Comparison of ENCODE assay signal across 8 mouse cellular contexts in the genomic region with DNA sequence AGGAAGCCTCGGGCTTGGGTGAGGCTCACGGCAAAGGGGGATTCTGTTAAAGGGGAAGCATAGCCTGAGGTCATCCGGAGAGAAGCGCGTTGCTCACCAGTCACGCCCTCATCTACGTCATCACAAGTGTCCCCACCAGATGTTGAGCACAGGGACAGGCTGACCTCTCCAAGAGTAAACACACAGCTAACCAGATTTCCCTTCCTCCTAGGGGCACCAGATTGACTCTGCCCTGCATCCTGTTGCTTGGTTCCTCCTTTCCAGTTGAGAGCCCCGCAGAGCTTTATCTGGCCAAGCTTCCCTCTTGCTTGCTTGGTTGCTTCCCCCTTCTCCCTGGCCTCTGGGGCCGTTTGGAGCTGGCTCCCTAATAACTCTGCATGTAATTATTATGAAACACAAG.
DNase-seq lines count a peak whose midpoint lies in the region; ATAC-seq lines count a peak whose summit lies in the region.

No protein-coding gene starts in this region.

- peak; percentile 9 to 42 for DNase-seq in adrenal gland, adult (ENCODE audit: inconsistent age in 2 of 2, low spot score in 1 of 2)
- no peak for DNase-seq in adrenal gland, postnatal 4 days (ENCODE audit: low spot score in 2 of 2)
- DNase-seq in urinary bladder, postnatal 36 days (ENCODE audit: low spot score in 2 of 2), result peak; percentile 6 to 7
- no peak for DNase-seq in urinary bladder, adult 2 months (ENCODE audit: low spot score)
- DNase-seq in kidney, postnatal 36 days, result peak; percentile 7 to 17
- DNase-seq in yolk sac, embryonic 10.5 days (ENCODE audit: low spot score), result peak; percentile 2
- DNase-seq in Muller cell, postnatal 12 days (ENCODE audit: inconsistent ontology term), result no peak

- no peak for ATAC-seq in CD4-positive, CD25-positive, alpha-beta regulatory T cell, adult 4 months

Comparison
In these comparisons a context has a peak if more than half of its experiments do, and no peak if none do; other contexts are left out.
1. DNase-seq: peak in adrenal gland, adult (2 of 2), urinary bladder, postnatal 36 days (2 of 2), kidney, postnatal 36 days (2 of 2) and yolk sac, embryonic 10.5 days (single experiment); none in adrenal gland, postnatal 4 days (0 of 2), urinary bladder, adult 2 months (single experiment) and Muller cell, postnatal 12 days (single experiment).